Mouse (Mus musculus) erythroblast, embryonic 14.5 days (primary cell): ENCODE data around the gene Reep1.

Source experiments
- GATA1 ChIP-seq: IDR thresholded peaks from 2 replicates; pipeline ENCODE4 v1.6.1; 2012; ENCODE audit warnings: low read length, inconsistent platforms, mixed read lengths
- TAL1 ChIP-seq: IDR thresholded peaks from 3 replicates; pipeline ENCODE4 v1.6.1; 2012; ENCODE audit warnings: low read length, inconsistent platforms, mixed read lengths

DNA sequence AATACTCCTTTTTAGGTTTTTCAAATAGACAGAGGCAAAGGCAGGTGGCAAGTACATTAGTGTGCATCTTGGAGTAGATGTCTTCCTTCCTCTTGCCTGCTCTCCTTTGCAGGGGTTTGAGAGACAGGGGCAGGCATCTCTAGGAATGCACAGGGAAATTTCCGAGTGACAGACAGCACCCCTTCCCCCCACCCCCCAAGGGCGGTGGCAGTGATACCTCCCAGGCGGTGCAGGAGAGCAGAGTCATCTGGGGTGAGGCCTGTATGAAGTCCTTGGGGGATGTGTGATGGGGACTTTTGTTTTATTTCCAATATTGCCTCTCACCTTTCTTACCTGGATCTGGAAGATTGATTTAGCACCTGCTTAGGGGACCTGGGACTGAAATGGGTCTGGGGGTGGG lies 1.2 kb downstream of the Reep1 start:
- TF ChIP-seq GATA1 (no peak), TAL1 (no peak)
